Comparison of ENCODE assay signal across 15 mouse cellular contexts in the genomic region with DNA sequence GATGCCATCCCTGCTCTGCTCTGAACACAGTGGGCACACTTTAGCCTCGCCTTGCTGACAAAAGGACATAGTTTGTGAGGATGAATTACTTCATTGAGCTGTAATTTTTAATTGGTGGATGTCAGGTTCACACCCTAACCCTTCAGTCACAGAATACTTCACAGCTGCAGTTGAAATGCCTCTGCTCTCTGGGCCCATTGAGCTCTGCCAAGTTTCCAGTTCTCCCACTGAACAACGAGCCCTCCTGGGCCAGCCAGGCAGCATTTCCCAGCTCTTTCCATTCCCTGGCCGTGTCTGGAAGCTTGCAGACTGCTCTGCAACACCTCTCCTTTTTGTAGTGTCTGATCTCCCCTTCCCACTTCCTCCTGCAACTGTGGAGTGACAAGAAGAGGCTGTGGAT.
DNase-seq lines count a peak whose midpoint lies in the region; ATAC-seq and TF ChIP-seq lines count a peak whose summit lies in the region.
"Had no signal": no experiment of that assay in that cellular context is flagged by ENCODE, and none has a peak within 500 bp of the region (broad histone marks: within the 10 kb centered on the region; RNA-seq: fewer than 3 reads in every experiment).

No protein-coding gene starts in this region.

- H3K9me3 ChIP-seq in forebrain, embryonic 16.5 days (ENCODE audit: control insufficient read depth, low read length), result no peaks in the 10 kb centered on the region
- H3K9me3 ChIP-seq in forebrain, embryonic 10.5 days, result no peaks in the 10 kb centered on the region
- no peaks in the 10 kb centered on the region for H3K9me3 ChIP-seq in limb, embryonic 14.5 days (ENCODE audit: control insufficient read depth, low read length)
- H3K9me3 ChIP-seq in limb, embryonic 10.5 days (replicated peaks), result no peaks in the 10 kb centered on the region
- H3K9me3 ChIP-seq: embryonic facial prominence, embryonic 10.5 days; hindbrain, embryonic 10.5 days; intestine, embryonic 15.5 days had no signal

- WGBS in forebrain, embryonic 16.5 days, result 17% methylated on average over 3 of the region's 3 CpGs
- WGBS in forebrain, embryonic 10.5 days, result 73% methylated on average over 3 of the region's 3 CpGs
- WGBS in limb, embryonic 14.5 days, result 55% methylated on average over 3 of the region's 3 CpGs
- WGBS in limb, embryonic 10.5 days, result 67% methylated on average over 3 of the region's 3 CpGs
- 49% methylated on average over 3 of the region's 3 CpGs for WGBS in lung, adult 2 months
- 31% methylated on average over 3 of the region's 3 CpGs for WGBS in olfactory bulb, adult 2 months

- ATAC-seq in forebrain, embryonic 16.5 days, result no peak
- ATAC-seq in limb, embryonic 14.5 days (ENCODE audit: low FRiP score, low read depth), result no peak
- ATAC-seq: intestine, embryonic 15.5 days had no signal

- peak overlapping the region; percentile 23 for H3K27ac ChIP-seq in forebrain, embryonic 16.5 days (ENCODE audit: low read length)
- no peak overlapping the region for H3K27ac ChIP-seq in forebrain, embryonic 10.5 days
- H3K27ac ChIP-seq in limb, embryonic 14.5 days (replicated peaks; ENCODE audit: low read depth, low read length), result no peak overlapping the region
- no peak overlapping the region for H3K27ac ChIP-seq in limb, embryonic 10.5 days
- H3K27ac ChIP-seq in olfactory bulb, adult 2 months (ENCODE audit: insufficient read depth, low read depth, low read length), result 0 out of 2 replicates have a peak overlapping the region, but pooled peaks have one; percentile 18
- H3K27ac ChIP-seq: embryonic facial prominence, embryonic 10.5 days; hindbrain, embryonic 10.5 days; hindbrain, embryonic 14.5 days; intestine, embryonic 15.5 days had no signal

- no peak for TF ChIP-seq CTCF in lung, adult 2 months (IDR thresholded peaks at IDR 0.05; ENCODE audit: insufficient read depth, low read length)
- TF ChIP-seq CTCF in olfactory bulb, adult 2 months (IDR thresholded peaks at IDR 0.05; ENCODE audit: insufficient read depth, low read depth, low read length), result no peak

- H3K4me1 ChIP-seq in forebrain, embryonic 16.5 days (replicated peaks; ENCODE audit: control insufficient read depth, insufficient read depth, low read length), result peaks cover 33% of the 10 kb centered on the region
- no peaks in the 10 kb centered on the region for H3K4me1 ChIP-seq in forebrain, embryonic 10.5 days
- H3K4me1 ChIP-seq in limb, embryonic 14.5 days (ENCODE audit: control insufficient read depth, insufficient read depth, low read length), result no peaks in the 10 kb centered on the region
- H3K4me1 ChIP-seq in limb, embryonic 10.5 days, result peaks cover 6% of the 10 kb centered on the region; the same call in 1 of the 2 replicates
- no peaks in the 10 kb centered on the region for H3K4me1 ChIP-seq in lung, adult 2 months (ENCODE audit: control insufficient read depth, insufficient read depth, low read length)
- H3K4me1 ChIP-seq in olfactory bulb, adult 2 months (ENCODE audit: control insufficient read depth, insufficient read depth, low read length), result peaks cover 19% of the 10 kb centered on the region
- H3K4me1 ChIP-seq: embryonic facial prominence, embryonic 10.5 days; hindbrain, embryonic 10.5 days; intestine, embryonic 15.5 days had no signal

- H3K4me2 ChIP-seq in forebrain, embryonic 16.5 days (ENCODE audit: low read length), result no peak overlapping the region
- H3K4me2 ChIP-seq in limb, embryonic 14.5 days (replicated peaks; ENCODE audit: low read depth, low read length, severe bottlenecking), result no peak overlapping the region
- H3K4me2 ChIP-seq: hindbrain, embryonic 14.5 days; intestine, embryonic 15.5 days had no signal

- no peak overlapping the region for H3K4me3 ChIP-seq in forebrain, embryonic 16.5 days (replicated peaks; ENCODE audit: low read length)
- no peak overlapping the region for H3K4me3 ChIP-seq in forebrain, embryonic 10.5 days
- H3K4me3 ChIP-seq in limb, embryonic 14.5 days (replicated peaks; ENCODE audit: low read length), result no peak overlapping the region
- H3K4me3 ChIP-seq in limb, embryonic 10.5 days, result no peak overlapping the region
- H3K4me3 ChIP-seq in lung, adult 2 months (replicated peaks; ENCODE audit: extremely low read depth, low read depth, low read length), result no peak overlapping the region
- no peak overlapping the region for H3K4me3 ChIP-seq in olfactory bulb, adult 2 months (ENCODE audit: insufficient read depth, low read depth, low read length)
- H3K4me3 ChIP-seq: embryonic facial prominence, embryonic 10.5 days; hindbrain, embryonic 10.5 days; intestine, embryonic 15.5 days had no signal

- no peak overlapping the region for H3K9ac ChIP-seq in forebrain, embryonic 16.5 days (replicated peaks; ENCODE audit: low read depth, low read length)
- H3K9ac ChIP-seq in limb, embryonic 14.5 days (ENCODE audit: low read depth, low read length, severe bottlenecking), result no peak overlapping the region
- H3K9ac ChIP-seq: hindbrain, embryonic 14.5 days; intestine, embryonic 15.5 days had no signal

- no peaks in the 10 kb centered on the region for H3K36me3 ChIP-seq in forebrain, embryonic 16.5 days (ENCODE audit: control insufficient read depth, insufficient read depth)
- no peaks in the 10 kb centered on the region for H3K36me3 ChIP-seq in forebrain, embryonic 10.5 days (replicated peaks)
- 0 out of 2 replicates have a peak, but pooled peaks cover 4% of the 10 kb centered on the region for H3K36me3 ChIP-seq in limb, embryonic 14.5 days (ENCODE audit: control insufficient read depth, insufficient read depth, low read length)
- H3K36me3 ChIP-seq in limb, embryonic 10.5 days, result peaks cover 3% of the 10 kb centered on the region; the same call in 1 of the 2 replicates
- H3K36me3 ChIP-seq: embryonic facial prominence, embryonic 10.5 days; hindbrain, embryonic 10.5 days; intestine, embryonic 15.5 days had no signal

- TF ChIP-seq POLR2A in limb, embryonic 14.5 days (IDR thresholded peaks at IDR 0.05; ENCODE audit: borderline replicate concordance, extremely low read depth, insufficient read depth, insufficient read length), result no peak
- no peak for TF ChIP-seq POLR2A in lung, adult 2 months (IDR thresholded peaks at IDR 0.05; ENCODE audit: borderline replicate concordance, extremely low read depth, low read depth, low read length)
- TF ChIP-seq POLR2A in olfactory bulb, adult 2 months (IDR thresholded peaks at IDR 0.05; ENCODE audit: insufficient read depth, low read depth, low read length), result no peak

- no peak for DNase-seq in forebrain, embryonic 10.5 days (ENCODE audit: extremely low spot score, low spot score)
- DNase-seq in limb, embryonic 14.5 days (ENCODE audit: low spot score), result peak; percentile 43
- no peak for DNase-seq in limb, embryonic 10.5 days (ENCODE audit: low spot score)
- DNase-seq in lung, postnatal 36 days, result peak; percentile 18
- no peak for DNase-seq in lung, adult 2 months
- DNase-seq in gastrocnemius, postnatal 25 days, result no peak
- DNase-seq: adrenal gland, postnatal 14 days; cerebellum, adult 18-20 months; cerebellum, adult 9-11 months had no signal

- no peaks in the 10 kb centered on the region for H3K27me3 ChIP-seq in forebrain, embryonic 16.5 days (replicated peaks; ENCODE audit: control insufficient read depth, insufficient read depth, low read length)
- no peaks in the 10 kb centered on the region for H3K27me3 ChIP-seq in forebrain, embryonic 10.5 days (ENCODE audit: poor library complexity, severe bottlenecking)
- H3K27me3 ChIP-seq in limb, embryonic 14.5 days (ENCODE audit: control insufficient read depth, insufficient read depth, low read length), result no peaks in the 10 kb centered on the region
- no peaks in the 10 kb centered on the region for H3K27me3 ChIP-seq in limb, embryonic 10.5 days (ENCODE audit: low read depth, poor library complexity, severe bottlenecking)
- H3K27me3 ChIP-seq: intestine, embryonic 15.5 days had no signal

Comparison
In these comparisons a context has a peak if more than half of its experiments do, and no peak if none do; other contexts are left out.
1. H3K27ac ChIP-seq: peak in forebrain, embryonic 16.5 days (single experiment) and olfactory bulb, adult 2 months (single experiment); none in forebrain, embryonic 10.5 days (single experiment), limb, embryonic 14.5 days (single experiment) and limb, embryonic 10.5 days (single experiment).
2. DNase-seq: peak in limb, embryonic 14.5 days (single experiment) and lung, postnatal 36 days (single experiment); none in forebrain, embryonic 10.5 days (single experiment), limb, embryonic 10.5 days (single experiment), lung, adult 2 months (single experiment) and gastrocnemius, postnatal 25 days (single experiment).